In the genomic region with DNA sequence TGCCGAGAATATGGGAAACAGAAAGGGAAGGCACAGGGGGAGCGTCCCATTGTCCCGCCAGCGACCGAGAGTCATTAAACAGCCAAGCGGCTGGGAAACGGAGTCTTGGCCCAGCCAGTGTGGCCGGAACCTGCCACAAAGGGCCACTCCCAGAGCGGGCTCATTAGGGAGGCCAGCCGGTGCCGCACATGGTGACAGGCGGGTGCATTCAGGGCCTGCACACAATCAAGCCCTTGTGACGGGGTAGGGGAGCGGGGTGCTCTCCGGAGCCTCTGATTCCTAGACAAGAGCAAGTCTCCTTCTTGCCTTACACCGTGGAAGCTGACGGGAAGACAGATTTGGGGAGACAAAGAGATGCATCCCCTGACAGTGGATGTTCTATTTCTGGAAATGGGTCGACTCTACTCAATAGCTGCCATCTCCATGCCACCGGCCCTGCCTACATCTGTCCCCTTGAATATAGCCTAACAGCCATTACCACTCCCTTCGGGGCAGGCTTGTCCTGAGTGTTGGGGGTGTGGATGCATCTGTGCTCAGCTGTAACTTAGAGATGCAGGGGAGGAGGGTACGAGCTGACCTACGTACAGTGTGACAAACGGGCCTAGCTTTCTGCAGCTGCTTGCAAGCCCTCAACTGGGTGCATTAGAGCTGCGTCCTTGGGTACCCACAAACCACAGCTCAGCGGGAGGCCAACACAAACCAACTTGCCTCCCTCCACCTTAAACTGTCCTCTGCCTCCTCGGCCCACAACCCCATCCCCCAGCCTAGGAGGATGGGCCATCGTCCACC, we compare ENCODE assay signal across 9 mouse cellular contexts. TPM values are rescaled to one million over a fixed set of nuclear protein-coding genes. Genes with fewer than 3 reads are reported as not detected.
DNase-seq lines count a peak whose midpoint lies in the region; ATAC-seq and TF ChIP-seq lines count a peak whose summit lies in the region.
"Had no signal": no experiment of that assay in that cellular context is flagged by ENCODE, and none has a peak within 500 bp of the region (broad histone marks: within the 10 kb centered on the region; RNA-seq: fewer than 3 reads in every experiment).

No protein-coding gene starts in this region.

- no peak for DNase-seq in frontal cortex, postnatal 25 days (ENCODE audit: low spot score in 2 of 2)
- peak; percentile 64 to 69 for DNase-seq in cerebellum, postnatal 10 days
- peak; percentile 55 to 68 for DNase-seq in heart, adult 9 months (ENCODE audit: low spot score in 2 of 2)
- no peak for DNase-seq in kidney, postnatal 0 days (ENCODE audit: low spot score)
- no peak for DNase-seq in spleen, postnatal 14 days (ENCODE audit: low spot score in 2 of 2)
- no peak for DNase-seq in spleen, adult 12 weeks (ENCODE audit: low spot score)

- H3K4me3 ChIP-seq in kidney, postnatal 0 days (replicated peaks; ENCODE audit: low read depth, low read length), result no peak overlapping the region
- peak overlapping the region; percentile 27 for H3K4me3 ChIP-seq in midbrain, embryonic 13.5 days (replicated peaks)

- ATAC-seq in frontal cortex, adult (ENCODE audit: low TSS enrichment), result peak; percentile 60
- no peak for ATAC-seq in kidney, postnatal 0 days (replicated peaks; ENCODE audit: low FRiP score, low read depth)
- ATAC-seq in midbrain, embryonic 13.5 days, result peak; percentile 78

- no peak for TF ChIP-seq CTCF in kidney, postnatal 0 days (IDR thresholded peaks at IDR 0.05; ENCODE audit: low read depth)

- H3K9me3 ChIP-seq in kidney, postnatal 0 days (replicated peaks; ENCODE audit: low read length), result no peaks in the 10 kb centered on the region
- H3K9me3 ChIP-seq in midbrain, embryonic 13.5 days, result no peaks in the 10 kb centered on the region

- H3K9ac ChIP-seq in kidney, postnatal 0 days (ENCODE audit: low read depth, low read length), result no peak overlapping the region
- peak overlapping the region; percentile 69 for H3K9ac ChIP-seq in midbrain, embryonic 13.5 days (replicated peaks)
- H3K9ac ChIP-seq: liver, embryonic 14.5 days had no signal

- H3K4me2 ChIP-seq in kidney, postnatal 0 days (ENCODE audit: low read length), result peak overlapping the region; percentile 23
- peak overlapping the region; percentile 55 for H3K4me2 ChIP-seq in midbrain, embryonic 13.5 days (replicated peaks)

- H3K27me3 ChIP-seq in kidney, postnatal 0 days (ENCODE audit: insufficient read depth, low read length), result no peaks in the 10 kb centered on the region
- no peaks in the 10 kb centered on the region for H3K27me3 ChIP-seq in midbrain, embryonic 13.5 days

- WGBS in kidney, postnatal 0 days, result 25% methylated on average over 27 of the region's 27 CpGs
- WGBS in midbrain, embryonic 13.5 days, result 7% methylated on average over 27 of the region's 27 CpGs

- H3K4me1 ChIP-seq in kidney, postnatal 0 days (replicated peaks; ENCODE audit: insufficient read depth, low read length), result peaks cover 31% of the 10 kb centered on the region
- peaks cover 96% of the 10 kb centered on the region for H3K4me1 ChIP-seq in midbrain, embryonic 13.5 days (replicated peaks)

- H3K36me3 ChIP-seq in kidney, postnatal 0 days (ENCODE audit: insufficient read depth, low read length), result no peaks in the 10 kb centered on the region
- H3K36me3 ChIP-seq in midbrain, embryonic 13.5 days, result no peaks in the 10 kb centered on the region

- H3K27ac ChIP-seq in kidney, postnatal 0 days, result peak overlapping the region; percentile 54
- peak overlapping the region; percentile 93 for H3K27ac ChIP-seq in midbrain, embryonic 13.5 days
- H3K27ac ChIP-seq: liver, embryonic 14.5 days had no signal

RNA-seq across cellular contexts. Expression of a gene that starts 9.2 kb away (rescaled TPM):
- polyA plus RNA-seq in kidney, postnatal 0 days (2015; fragmentation: Nextera tagmentation; extraction: Ambion mirVana), result 7.2 and 7.7 TPM in 2 replicates
- polyA plus RNA-seq in midbrain, embryonic 13.5 days (2015; fragmentation: Nextera tagmentation; extraction: Ambion mirVana), result 19.5 and 21.5 TPM in 2 replicates

RNA-seq across cellular contexts. Expression of a gene that starts 40.0 kb away (rescaled TPM):
- polyA plus RNA-seq in kidney, postnatal 0 days (2015; fragmentation: Nextera tagmentation; extraction: Ambion mirVana), result 0.37 and 0.43 TPM in 2 replicates
- 2.0 and 2.9 TPM in 2 replicates for polyA plus RNA-seq in midbrain, embryonic 13.5 days (2015; fragmentation: Nextera tagmentation; extraction: Ambion mirVana)

Comparison
In these comparisons a context has a peak if more than half of its experiments do, and no peak if none do; other contexts are left out.
1. DNase-seq: peak in cerebellum, postnatal 10 days (2 of 2) and heart, adult 9 months (2 of 2); none in frontal cortex, postnatal 25 days (0 of 2), kidney, postnatal 0 days (single experiment), spleen, postnatal 14 days (0 of 2) and spleen, adult 12 weeks (single experiment).